Mouse (Mus musculus): ENCODE results near the gene Plcb4.

The Plcb4 gene

GRCm38 (mm10) chr2:135658486-135659390, at the start of gene Plcb4:
Gene Plcb4, plus strand, starts transcription at chr2:135659011.
- peak; percentile 82 for DNase-seq

GRCm38 (mm10) chr2:135614651-135615261, 44.1 kb upstream of the Plcb4 start:
- no peak for DNase-seq

DNA sequence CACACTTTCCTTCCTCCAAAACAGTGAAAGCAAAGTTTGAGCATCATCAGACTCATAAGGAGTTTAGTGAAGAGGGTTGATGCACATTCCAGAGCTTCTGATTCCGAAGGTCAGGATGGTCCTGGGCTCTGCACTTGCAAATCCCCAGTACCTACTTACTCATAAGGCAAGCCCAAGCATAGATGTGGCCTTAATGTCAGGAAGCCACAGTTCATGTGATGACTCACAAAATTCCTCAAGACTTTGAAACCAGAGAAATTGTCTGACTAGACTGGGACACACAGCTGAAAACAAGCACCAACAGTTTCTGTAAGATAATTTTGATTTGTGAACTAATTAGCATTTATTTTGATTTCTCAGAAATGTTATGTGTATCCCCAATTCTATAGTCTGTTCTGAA, 42.7 kb upstream of the Plcb4 start:
- no peak for DNase-seq

DNA sequence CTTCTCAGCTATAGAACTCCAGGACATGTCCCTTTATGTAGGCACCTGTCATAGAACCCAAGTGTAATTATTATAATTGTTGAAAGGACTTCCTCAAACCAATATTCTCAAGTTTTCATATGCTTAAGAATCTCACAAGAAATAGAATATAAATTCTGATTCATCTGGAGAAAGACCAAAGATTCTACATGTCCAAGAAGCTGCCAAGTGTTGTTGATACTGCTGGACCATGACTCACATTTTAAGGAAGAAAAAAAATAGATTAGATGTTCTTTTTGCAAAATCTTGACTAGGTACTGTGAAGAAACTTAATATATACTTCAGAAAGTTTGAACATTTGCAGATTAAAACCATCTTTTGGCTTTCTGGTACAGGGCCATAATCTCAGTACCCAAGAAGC, 40.3 kb upstream of the Plcb4 start:
- DNase-seq = no peak

GRCm38 (mm10) chr2:135619956-135620355, 38.9 kb upstream of the Plcb4 start:
- no peak for DNase-seq

DNA sequence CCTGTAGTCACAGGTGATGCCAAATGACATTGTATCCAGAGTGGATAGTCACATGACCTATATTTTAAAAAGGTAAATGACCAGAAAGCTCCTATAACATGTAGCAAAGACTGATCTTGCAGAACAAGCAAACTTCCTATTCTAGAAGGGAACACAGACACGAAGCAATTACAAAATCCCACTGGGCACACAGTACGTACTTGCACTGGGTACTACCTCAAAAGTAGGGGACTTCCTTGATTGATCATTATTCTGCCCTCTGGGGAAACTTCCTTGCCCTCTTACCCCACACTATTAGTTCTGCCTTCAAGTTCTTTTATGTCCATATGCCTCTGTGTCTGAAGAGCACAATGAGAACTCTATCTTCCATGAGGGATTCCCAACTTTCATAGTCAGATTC, 31.0 kb upstream of the Plcb4 start:
- no peak for DNase-seq

GRCm38 (mm10) chr2:135637227-135637626, 21.6 kb upstream of the Plcb4 start:
- no peak for DNase-seq

GRCm38 (mm10) chr2:135641002-135641401, 17.8 kb upstream of the Plcb4 start:
- DNase-seq = no peak

- no peak for DNase-seq
These were observed 17.2 kb upstream of the Plcb4 start for GRCm38 (mm10) chr2:135641636-135642035.

DNA sequence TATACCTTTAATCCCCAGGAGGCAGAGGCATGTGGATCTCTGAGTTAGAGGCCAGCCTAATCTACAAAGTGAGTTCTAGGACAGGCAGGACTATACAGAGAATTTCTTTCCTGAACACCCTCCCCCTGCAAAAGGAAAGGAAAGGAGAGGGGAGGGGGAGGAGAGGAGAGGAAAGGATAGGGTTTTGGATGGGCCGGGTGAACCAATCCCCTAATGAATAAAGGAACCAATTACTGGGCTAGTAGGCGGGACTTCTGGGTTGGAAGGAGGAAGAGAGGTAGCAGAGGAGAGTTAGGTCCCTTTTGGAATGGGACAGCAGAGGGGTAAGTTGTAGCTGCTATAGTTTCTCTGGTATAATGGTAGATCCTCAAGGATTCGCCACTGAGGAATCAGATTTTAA, 12.6 kb upstream of the Plcb4 start:
- no peak for DNase-seq

DNA sequence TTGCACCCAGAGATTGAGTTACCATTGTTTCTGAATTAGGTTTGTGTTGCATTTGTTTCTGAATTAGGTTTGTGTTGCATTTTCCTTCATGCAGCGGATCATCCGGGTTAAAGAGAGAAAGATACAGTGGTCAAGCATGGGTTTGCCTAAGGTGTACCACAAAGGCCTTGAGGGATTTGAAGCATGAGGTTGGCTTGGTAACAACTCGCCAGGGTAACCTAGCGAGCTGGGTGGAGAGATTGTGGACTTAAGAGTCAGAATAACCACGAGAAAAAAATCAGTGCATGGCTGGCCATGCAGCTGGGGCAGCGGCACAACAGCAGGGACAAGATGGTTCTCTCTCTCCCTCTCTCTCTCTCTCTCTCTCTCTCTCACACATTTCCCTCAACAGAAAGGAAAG, 12.2 kb upstream of the Plcb4 start:
- no peak for DNase-seq

DNA sequence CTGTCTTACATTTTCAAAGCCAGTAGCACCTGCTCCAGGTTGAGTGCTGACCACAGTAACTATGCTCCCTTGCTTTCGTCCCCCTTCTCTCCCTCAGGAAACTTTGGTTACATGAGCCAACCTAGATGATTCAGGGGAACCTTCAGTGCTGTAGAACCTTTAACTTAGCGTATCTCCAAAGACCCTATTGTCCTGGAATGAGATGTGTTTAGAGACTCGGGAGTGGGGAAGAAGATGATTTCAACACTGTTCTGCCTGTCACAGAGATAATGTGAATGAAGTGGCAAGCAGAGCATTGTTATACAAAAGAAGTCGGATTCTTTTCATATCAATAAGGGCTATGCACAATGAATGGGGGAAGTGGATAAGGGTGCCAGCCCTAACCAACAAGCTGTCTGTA, 10.8 kb upstream of the Plcb4 start:
- no peak for DNase-seq

DNA sequence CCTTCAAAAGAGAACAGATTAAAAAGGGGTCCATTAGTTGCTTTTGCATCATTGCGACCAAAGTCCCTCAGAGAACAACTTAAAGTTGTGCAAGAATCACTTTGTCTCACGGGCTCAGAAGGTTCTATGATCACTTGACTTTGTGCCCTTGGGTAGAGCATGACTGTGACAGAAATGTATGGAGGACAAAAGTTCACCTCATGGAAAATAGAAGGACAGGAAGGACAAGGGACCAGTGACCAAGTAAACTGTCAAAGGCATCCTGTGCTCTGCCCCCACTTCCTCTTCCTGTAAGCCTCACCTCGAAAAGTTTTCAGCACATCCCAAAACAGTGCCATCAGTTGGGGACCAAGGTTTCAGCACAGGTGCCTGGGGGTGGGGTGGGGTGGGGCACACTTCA, 7.9 kb upstream of the Plcb4 start:
- no peak for DNase-seq

GRCm38 (mm10) chr2:135652040-135652439, 6.8 kb upstream of the Plcb4 start:
- no peak for DNase-seq

GRCm38 (mm10) chr2:135652451-135652850, 6.4 kb upstream of the Plcb4 start:
- no peak for DNase-seq

- DNase-seq = no peak
These were observed 2.9 kb upstream of the Plcb4 start for GRCm38 (mm10) chr2:135655948-135656347.

GRCm38 (mm10) chr2:135656586-135656985, 2.2 kb upstream of the Plcb4 start:
- no peak for DNase-seq

- DNase-seq = peak; percentile 58
These were observed 775 bp downstream of the Plcb4 start for GRCm38 (mm10) chr2:135659391-135660180.

- DNase-seq = no peak
These were observed 2.0 kb downstream of the Plcb4 start for GRCm38 (mm10) chr2:135660816-135661215.

DNA sequence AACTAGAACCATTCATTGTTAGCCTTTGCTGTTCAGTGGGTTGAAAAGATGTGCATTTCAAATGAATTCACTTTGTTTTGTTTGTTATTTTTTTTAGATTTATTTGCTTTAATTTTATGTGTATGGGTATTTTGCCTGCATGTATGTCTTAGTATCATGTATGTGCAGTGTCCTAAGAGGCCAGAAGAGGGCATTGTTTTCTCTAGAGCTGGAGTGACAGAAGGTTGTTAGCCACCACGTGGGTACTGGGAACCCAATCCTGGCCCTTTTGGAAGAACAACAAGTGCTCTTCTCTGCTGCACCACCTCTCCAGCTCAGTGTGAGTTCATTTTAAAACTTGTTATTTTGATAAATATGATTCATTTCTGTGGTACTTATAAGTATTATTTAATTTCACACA, 5.0 kb downstream of the Plcb4 start:
- no peak for DNase-seq

- DNase-seq = no peak
These were observed 8.7 kb downstream of the Plcb4 start for GRCm38 (mm10) chr2:135667496-135667895.

GRCm38 (mm10) chr2:135672459-135673104, 13.8 kb downstream of the Plcb4 start:
- DNase-seq = no peak

- no peak for DNase-seq
These were observed 14.8 kb downstream of the Plcb4 start for GRCm38 (mm10) chr2:135673649-135674048.

All from right cerebral cortex, postnatal 14 days (tissue).